Mouse (Mus musculus) midbrain, embryonic 16.5 days (tissue): ENCODE results near the gene Ackr1. TPM values are rescaled to one million over a fixed set of nuclear protein-coding genes. Genes with fewer than 3 reads are reported as not detected.

Experiments used
- ATAC-seq: fragments of 200-750 bp; cut with Nextera tagmentation; 2 replicates; pipeline ENCODE4 v1.8.0; 2017; ENCODE audit warnings: moderate TSS enrichment
- H3K27ac ChIP-seq: fragments of 300-500 bp; sonication (generic); 2 replicates; pipeline ENCODE4 v1.5.1; 2014; ENCODE audit warnings: mild to moderate bottlenecking, low read length, mixed read lengths
- H3K27me3 ChIP-seq: fragments of 300-500 bp; sonication (generic); 2 replicates; pipeline ENCODE4 v1.6.1; 2014; ENCODE audit warnings: low read depth, low read length, mixed read lengths; ENCODE audit not compliant: control insufficient read depth, insufficient read depth
- H3K36me3 ChIP-seq: fragments of 300-500 bp; sonication (generic); 2 replicates; pipeline ENCODE4 v1.6.1; 2014; ENCODE audit warnings: mild to moderate bottlenecking, low read length, moderate library complexity, mixed read lengths; ENCODE audit not compliant: control insufficient read depth, insufficient read depth
- H3K4me1 ChIP-seq: fragments of 300-500 bp; sonication (generic); 2 replicates; pipeline ENCODE4 v1.6.1; 2014; ENCODE audit warnings: mild to moderate bottlenecking, low read length, mixed read lengths; ENCODE audit not compliant: control insufficient read depth, insufficient read depth
- H3K4me2 ChIP-seq: fragments of 300-500 bp; sonication (generic); 2 replicates; pipeline ENCODE4 v1.6.1; 2014; ENCODE audit warnings: mild to moderate bottlenecking, low read length, mixed read lengths
- H3K4me3 ChIP-seq: fragments of 300-500 bp; sonication (generic); 2 replicates; pipeline ENCODE4 v1.5.1; 2014; ENCODE audit warnings: low read depth, mild to moderate bottlenecking, low read length, moderate library complexity, mixed read lengths
- H3K9ac ChIP-seq: fragments of 300-500 bp; sonication (generic); 2 replicates; pipeline ENCODE4 v1.6.1; 2014; ENCODE audit warnings: low read depth, low read length, mixed read lengths
- H3K9me3 ChIP-seq: fragments of 300-500 bp; sonication (generic); replicated peaks from 2 replicates; pipeline ENCODE4 v1.6.1; 2014; ENCODE audit warnings: mild to moderate bottlenecking, low read length, mixed read lengths; ENCODE audit not compliant: control insufficient read depth, poor library complexity, severe bottlenecking
- WGBS: fragments of 180-500 bp; shearing (Covaris S2); extraction: QIAGEN DNeasy Blood & Tissue Kit; methylation state at CpG from one replicate; pipeline ENCODE4 v1.1.7; 2014; 5-methylcytosine and 5-hydroxymethylcytosine counted together
- polyA plus RNA-seq: library from polyadenylated mRNA; unstranded; fragments of >200 nt; fragmentation: Nextera tagmentation; extraction: Ambion mirVana; gene quantifications from 2 replicates; pipeline ENCODE4 v1.2.1, GENCODE M21; 2015

Ackr1 gene
- polyA plus RNA-seq, 1 experiment from 2014 or later, result 19.9 TPM

DNA sequence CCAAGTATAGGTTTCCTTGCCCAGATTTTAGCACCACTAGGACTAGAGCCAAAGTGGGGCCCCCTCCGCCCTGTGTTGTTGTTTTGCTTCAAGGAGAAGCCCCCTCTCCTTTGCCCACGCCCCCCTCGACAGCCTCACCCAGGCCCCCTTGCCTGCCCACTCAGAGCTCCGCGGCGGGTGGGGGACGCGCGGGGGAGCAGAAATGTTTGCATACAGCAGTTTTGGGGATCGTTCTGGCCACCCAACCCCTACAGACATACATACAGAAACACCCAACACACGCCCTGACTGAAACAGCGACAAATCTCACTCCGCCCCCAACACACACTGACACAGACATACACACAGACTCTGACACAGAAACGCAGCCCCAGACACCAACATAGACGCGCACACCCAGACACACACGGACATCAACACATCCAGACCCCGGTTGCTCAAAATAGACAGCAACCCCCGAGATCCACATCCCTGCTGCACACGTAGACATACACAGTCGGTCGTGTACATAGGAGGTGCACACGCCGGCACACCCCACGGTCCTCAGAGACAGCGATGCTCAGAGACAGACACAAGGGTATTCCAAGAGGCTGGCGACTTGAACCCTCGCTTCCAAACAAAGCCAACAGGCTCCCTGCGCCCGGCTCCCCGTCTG lies 33.3 kb upstream of the Ackr1 start:
- Histone ChIP-seq H3K4me1 (peaks cover 32% of the 10 kb centered on the region), H3K27ac (peak overlapping the region; percentile 97), H3K4me3 (peak overlapping the region; percentile 96), H3K9me3 (no peaks in the 10 kb centered on the region), H3K36me3 (no peaks in the 10 kb centered on the region), H3K27me3 (no peaks in the 10 kb centered on the region; the same call in 1 of the 2 replicates), H3K4me2 (peak overlapping the region; percentile 92), H3K9ac (peak overlapping the region; percentile 99)
- ATAC-seq, result peak; percentile 81
- under 1% methylated on average over 29 of the region's 31 CpGs for WGBS

DNA sequence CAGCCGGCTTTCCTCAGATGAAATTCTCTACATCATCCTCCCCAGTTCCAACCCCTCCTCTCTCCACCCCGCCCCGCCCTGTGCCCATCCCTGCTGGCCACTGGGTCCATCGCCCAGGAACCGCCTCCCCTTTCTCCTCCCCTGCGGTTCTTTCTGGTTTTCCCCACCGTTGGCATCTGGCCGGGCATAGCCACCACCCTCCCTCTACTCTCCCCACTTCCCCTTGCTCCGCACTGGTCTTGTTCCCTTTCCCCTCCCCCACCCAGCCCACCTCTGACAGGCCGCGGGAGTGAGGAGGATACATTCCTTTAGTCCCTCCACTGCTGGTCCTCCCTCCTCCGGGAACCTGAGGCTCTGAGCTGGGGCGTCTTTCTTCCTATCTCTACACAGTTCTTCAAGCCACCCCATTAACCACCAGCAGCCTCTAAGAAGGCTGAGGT lies 32.4 kb upstream of the Ackr1 start:
- Histone ChIP-seq H3K27me3 (no peaks in the 10 kb centered on the region; the same call in 1 of the 2 replicates), H3K4me1 (peaks cover 39% of the 10 kb centered on the region), H3K36me3 (no peaks in the 10 kb centered on the region), H3K9ac (peak overlapping the region; percentile 99), H3K27ac (peak overlapping the region; percentile 97), H3K4me2 (peak overlapping the region; percentile 92), H3K9me3 (no peaks in the 10 kb centered on the region), H3K4me3 (peak overlapping the region; percentile 96)
- 1% methylated on average over 13 of the region's 13 CpGs for WGBS
- peak; percentile 37 for ATAC-seq

DNA sequence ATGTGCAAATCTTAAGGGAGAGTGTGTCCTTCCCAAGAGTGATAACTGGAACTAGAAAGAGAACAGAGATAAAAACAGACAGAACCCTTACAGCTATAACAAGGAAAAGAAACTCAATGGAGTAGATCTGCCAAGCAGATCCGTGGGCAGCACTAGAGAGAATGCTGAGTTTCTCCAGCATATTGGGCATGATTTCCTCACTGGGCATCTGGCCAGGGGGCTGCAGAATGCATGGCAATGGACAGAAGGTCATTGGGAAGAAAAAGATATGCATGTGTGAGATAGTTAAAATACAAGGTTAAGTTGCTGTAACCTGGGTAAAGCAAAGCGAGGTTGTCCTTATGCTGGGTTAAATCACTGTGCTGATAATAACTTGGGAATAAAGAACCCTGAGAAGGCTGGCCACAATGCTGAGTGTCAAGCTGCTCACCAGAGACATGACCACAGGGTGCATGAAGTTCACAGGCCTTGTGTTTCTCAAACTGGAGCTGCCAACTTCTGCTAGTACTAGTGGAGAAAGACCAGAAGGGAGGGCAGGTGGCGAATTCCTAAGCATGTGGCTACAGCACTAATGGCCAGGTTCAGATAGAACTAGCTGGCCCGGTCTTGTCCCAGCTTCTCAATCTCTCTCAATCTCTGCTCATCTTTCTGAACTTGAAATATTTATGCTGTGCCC lies 30.7 kb upstream of the Ackr1 start:
- H3K4me2 ChIP-seq, result no peak overlapping the region
- H3K4me3 ChIP-seq, result no peak overlapping the region
- no peak for ATAC-seq
- H3K27me3 ChIP-seq, result no peaks in the 10 kb centered on the region
- H3K4me1 ChIP-seq, result peaks cover 48% of the 10 kb centered on the region
- no peak overlapping the region for H3K9ac ChIP-seq
- WGBS, result 91% methylated on average over 4 of the region's 4 CpGs
- H3K9me3 ChIP-seq, result no peaks in the 10 kb centered on the region
- no peaks in the 10 kb centered on the region for H3K36me3 ChIP-seq
- no peak overlapping the region for H3K27ac ChIP-seq

DNA sequence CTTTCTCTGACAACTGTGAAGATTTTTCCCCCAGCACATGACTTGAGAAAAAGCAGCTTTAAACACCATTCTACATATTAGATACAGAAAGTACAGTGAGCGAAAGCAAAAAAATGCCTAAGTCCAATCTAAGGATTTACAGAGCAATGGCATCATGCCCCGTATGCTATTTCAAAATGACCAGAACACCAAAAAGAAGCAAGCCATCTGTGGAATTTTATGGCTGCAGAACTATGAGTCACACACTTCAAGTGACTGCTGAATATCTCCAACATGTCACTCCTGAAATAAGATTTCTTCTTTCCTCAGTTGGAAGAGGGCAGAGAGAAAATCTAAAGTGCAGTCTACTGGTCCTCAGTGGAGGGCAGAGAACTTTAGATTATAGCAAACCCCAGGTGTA lies 29.9 kb upstream of the Ackr1 start:
- WGBS, result 92% methylated on average over 2 of the region's 2 CpGs
- Histone ChIP-seq H3K9me3 (no peaks in the 10 kb centered on the region), H3K9ac (no peak overlapping the region), H3K4me1 (peaks cover 53% of the 10 kb centered on the region), H3K27me3 (no peaks in the 10 kb centered on the region), H3K4me3 (no peak overlapping the region), H3K4me2 (no peak overlapping the region), H3K27ac (no peak overlapping the region), H3K36me3 (no peaks in the 10 kb centered on the region)
- ATAC-seq, result no peak

DNA sequence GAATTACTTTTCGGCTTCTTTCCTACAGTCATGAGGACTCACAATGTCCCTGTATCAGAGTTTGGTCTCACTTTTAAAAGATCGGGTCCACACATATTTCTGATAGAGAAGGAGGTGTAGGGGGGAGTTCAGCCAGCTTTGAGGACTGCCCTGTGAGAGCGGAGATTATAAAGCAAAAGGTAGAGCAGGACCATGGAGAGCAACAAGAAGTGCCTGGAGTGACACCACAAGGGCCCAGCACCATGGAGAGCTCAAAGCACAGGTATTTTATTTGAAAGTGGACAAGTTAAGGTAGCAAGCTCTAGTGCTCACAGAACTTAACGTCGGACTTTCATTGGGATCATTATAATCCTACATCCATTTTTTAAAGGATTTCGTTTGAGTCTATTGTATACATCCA lies 28.1 kb upstream of the Ackr1 start:
- H3K36me3 ChIP-seq, result no peaks in the 10 kb centered on the region
- H3K27ac ChIP-seq, result no peak overlapping the region
- H3K9ac ChIP-seq, result no peak overlapping the region
- H3K27me3 ChIP-seq, result no peaks in the 10 kb centered on the region
- ATAC-seq, result no peak
- no peak overlapping the region for H3K4me2 ChIP-seq
- H3K9me3 ChIP-seq, result no peaks in the 10 kb centered on the region
- WGBS, result 57% methylated on average over 6 of the region's 6 CpGs
- no peak overlapping the region for H3K4me3 ChIP-seq
- H3K4me1 ChIP-seq, result peaks cover 50% of the 10 kb centered on the region

DNA sequence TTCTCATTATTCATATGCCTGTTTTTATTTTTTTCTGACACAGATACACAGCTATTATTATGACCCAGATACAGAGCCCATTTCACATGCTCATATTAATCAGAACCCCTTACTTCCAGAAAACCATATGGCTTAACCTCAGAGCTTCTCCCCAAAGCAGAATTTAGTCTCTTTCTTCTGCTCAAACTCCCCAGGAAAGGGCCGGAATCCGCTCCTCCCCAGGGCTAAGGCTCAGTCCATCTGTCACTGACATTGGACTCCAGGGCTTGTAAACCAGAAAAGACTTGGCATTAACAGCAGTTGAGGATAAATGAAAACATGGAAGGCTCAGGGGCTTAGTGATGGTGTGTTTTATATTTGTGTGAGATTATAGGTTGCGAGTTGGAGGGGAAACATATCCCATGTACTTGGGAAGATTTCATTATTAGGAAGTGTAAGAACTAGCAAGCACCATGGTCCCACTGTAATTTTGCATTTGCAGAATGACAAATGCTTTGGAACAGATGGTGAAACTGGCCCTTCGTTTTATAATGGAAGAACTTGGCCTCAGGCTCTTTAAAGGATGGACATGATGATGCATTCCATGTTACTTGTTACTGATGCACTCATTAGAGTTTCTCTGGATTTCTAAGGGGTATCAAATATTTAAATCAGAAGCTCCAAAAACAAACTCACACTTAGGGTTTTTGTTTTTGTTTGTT lies 26.2 kb upstream of the Ackr1 start:
- H3K9me3 ChIP-seq, result no peaks in the 10 kb centered on the region
- H3K36me3 ChIP-seq, result no peaks in the 10 kb centered on the region
- H3K27me3 ChIP-seq, result no peaks in the 10 kb centered on the region
- WGBS, result 43% methylated on average over 4 of the region's 4 CpGs
- no peak overlapping the region for H3K9ac ChIP-seq
- H3K27ac ChIP-seq, result peak overlapping the region; percentile 10; the same call in 1 of the 2 replicates
- no peak for ATAC-seq
- H3K4me3 ChIP-seq, result no peak overlapping the region
- no peak overlapping the region for H3K4me2 ChIP-seq
- H3K4me1 ChIP-seq, result peaks cover 38% of the 10 kb centered on the region

DNA sequence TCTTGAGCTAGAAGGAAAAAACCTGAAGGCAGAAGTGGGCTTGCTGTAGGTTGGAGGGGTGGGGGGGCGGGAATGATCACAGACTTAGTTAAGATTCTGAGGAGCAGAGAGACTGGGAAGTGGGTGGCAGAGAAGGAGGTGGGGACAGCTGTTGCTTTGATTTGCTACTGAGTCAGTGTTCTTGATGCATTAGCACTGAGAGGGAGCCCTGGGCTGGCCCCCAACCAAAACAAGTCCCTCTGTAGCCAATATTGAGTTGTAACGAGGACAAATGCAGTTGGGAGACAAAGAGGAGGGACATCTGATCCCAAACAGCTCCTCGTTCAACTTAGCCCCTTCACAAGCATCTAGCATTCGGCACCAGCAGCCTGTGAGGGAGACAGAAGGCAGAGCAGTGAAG lies 24.2 kb upstream of the Ackr1 start:
- H3K27ac ChIP-seq, result no peak overlapping the region
- no peaks in the 10 kb centered on the region for H3K9me3 ChIP-seq
- ATAC-seq, result no peak
- 39% methylated on average over 4 of the region's 4 CpGs for WGBS
- H3K27me3 ChIP-seq, result no peaks in the 10 kb centered on the region
- H3K4me3 ChIP-seq, result no peak overlapping the region
- no peaks in the 10 kb centered on the region for H3K36me3 ChIP-seq
- H3K4me1 ChIP-seq, result peaks cover 26% of the 10 kb centered on the region
- H3K9ac ChIP-seq, result no peak overlapping the region
- no peak overlapping the region for H3K4me2 ChIP-seq

DNA sequence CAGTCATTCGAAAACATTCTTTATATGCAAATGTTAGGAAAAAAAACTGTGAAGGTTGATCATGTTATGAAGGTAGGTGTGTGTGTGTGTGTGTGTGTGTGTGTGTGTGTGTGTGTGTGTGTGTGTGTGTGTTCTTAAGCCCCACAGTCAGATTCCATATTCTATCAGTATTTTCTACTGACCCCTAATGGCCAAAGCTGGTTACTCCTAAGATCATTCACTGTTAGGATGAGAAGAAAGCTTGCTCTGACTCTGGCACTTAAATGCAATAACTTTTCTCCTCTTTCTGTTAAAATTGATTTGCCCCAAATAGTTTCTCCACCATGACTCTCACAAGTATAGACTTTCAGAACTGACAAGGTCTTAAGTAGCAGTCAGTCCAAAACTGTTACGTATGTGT lies 23.1 kb upstream of the Ackr1 start:
- Histone ChIP-seq H3K9me3 (no peaks in the 10 kb centered on the region), H3K4me3 (no peak overlapping the region), H3K27ac (no peak overlapping the region), H3K9ac (no peak overlapping the region), H3K27me3 (no peaks in the 10 kb centered on the region), H3K4me2 (no peak overlapping the region), H3K36me3 (no peaks in the 10 kb centered on the region), H3K4me1 (peaks cover 21% of the 10 kb centered on the region)
- WGBS, result 91% methylated on average over 2 of the region's 2 CpGs
- no peak for ATAC-seq
